Mouse (Mus musculus): Measurements from ENCODE around the gene Fbln1. TPM values are rescaled to one million over a fixed set of nuclear protein-coding genes. Genes with fewer than 3 reads are reported as not detected.

The Fbln1 gene
- polyA plus RNA-seq (2012; rRNA removed), result 4.6 and 5.3 TPM in 2 replicates

DNA sequence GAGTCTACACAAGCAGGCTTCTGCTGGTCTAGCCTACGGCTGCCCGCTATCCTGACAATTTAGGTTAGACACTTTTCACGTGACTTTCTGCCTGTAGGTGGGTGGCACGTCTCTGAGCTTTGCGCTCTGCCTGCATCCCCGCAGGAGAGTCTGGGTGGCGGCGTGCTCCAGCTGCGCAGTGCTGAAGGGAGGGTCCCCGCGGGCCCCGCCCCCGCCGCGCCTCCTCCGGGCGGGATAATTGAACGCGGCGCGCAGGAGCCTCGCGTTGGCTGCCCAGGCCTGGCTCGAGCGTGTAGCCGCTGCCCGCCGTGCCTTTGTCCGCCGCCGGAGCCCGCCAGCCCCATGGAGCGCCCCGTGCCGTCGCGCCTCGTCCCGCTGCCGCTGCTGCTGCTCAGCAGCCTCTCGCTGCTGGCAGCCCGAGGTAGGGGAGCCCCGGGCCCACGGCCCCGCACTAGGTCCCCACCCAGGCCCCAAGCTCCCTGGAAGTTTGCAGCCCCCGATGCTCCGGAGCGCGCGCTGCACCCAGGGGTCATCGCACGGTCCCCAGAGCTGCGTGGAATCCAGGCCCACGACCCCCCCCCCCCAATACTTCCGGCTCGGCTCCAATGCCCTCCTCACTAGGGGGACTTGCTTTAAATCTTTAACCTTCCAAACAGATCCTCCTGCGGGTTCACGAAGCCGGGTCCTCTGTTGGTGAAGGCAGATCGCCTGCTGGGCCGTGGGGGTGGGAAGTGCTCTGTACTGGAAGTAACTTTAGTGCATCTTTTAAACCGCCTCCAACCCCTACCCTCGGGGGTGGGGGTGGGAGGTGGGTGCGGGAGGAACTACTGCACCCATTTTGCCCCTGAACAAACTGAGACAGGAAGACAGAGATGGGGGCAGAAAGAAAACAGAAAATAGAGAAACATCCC, at the start of gene Fbln1:
Gene Fbln1 (plus strand): TSS at position 158 of the 911 bp plus-strand sequence.

DNA sequence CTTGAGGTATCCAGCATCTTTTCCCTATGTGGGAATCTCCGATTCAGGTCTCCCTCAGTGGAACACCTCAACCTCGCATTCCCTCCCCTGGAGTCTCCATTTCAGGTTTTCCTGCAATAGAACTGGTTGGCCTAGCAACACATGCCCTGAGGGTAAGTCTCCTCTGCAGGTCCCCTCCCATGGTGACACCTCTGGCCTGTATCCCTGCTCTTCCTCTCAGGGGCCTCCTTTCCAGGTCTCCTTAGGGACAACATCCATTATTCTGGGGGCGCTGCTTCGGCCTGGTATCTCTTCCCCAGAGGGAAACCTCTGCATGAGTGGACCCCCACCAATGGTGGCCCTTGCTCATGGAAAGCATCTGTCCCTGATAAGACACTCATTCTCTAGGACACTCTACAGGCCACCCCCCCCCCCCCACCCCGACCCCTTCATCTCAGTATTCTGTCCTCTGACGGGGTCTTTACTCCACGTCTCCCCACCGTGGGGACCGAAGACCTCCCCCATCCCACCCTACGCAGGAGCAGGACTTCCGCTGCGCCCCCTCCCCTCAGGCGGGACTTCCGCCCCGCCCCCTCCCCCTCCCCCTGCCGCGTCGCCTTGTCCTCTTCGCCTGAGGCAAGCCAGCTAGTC, 130.0 kb downstream of the Fbln1 start, which contains the start of gene Atxn10:
Gene Atxn10 (plus strand): TSS at position 575 of the 630 bp plus-strand sequence.

Other genes with a start within 250 kb of the Fbln1 start
- 1.3 and 2.1 TPM in 2 replicates for gene 5031439G07Rik, start 217.4 kb upstream of the Fbln1 start, polyA plus RNA-seq (2012; rRNA removed)
- not detected in 2 replicates for gene Upk3a, start 188.8 kb upstream of the Fbln1 start, polyA plus RNA-seq (2012; rRNA removed)
- gene Fam118a, start 177.0 kb upstream of the Fbln1 start, polyA plus RNA-seq (2012; rRNA removed), result 2.8 and 3.8 TPM in 2 replicates
- 0.24 and 0.65 TPM in 2 replicates for gene Smc1b, start 74.0 kb upstream of the Fbln1 start, polyA plus RNA-seq (2012; rRNA removed)
- 0.02 TPM in 1 of 2 replicates, not detected in the other for gene Ribc2, start 73.9 kb upstream of the Fbln1 start, polyA plus RNA-seq (2012; rRNA removed)
- 32.4 and 39.2 TPM in 2 replicates for gene Atxn10, start 130.3 kb downstream of the Fbln1 start, polyA plus RNA-seq (2012; rRNA removed)

Measured in liver, embryonic 14 days (tissue).